Mouse (Mus musculus) adrenal gland, postnatal 14 days (tissue): ENCODE measurements around the gene Btn1a1. TPM values are rescaled to one million over a fixed set of nuclear protein-coding genes. Genes with fewer than 3 reads are reported as not detected.

Experiments used
- DNase-seq: peaks from one replicate; pipeline ENCODE4 v3.0.0; 2021; ENCODE audit warnings: mixed read lengths
- long read RNA-seq, 2 experiments: library from polyadenylated mRNA; stranded (forward); transcript quantifications; one replicate each; pipeline ENCODE4 v2.0.0; 2021
- total RNA-seq: library from RNA; stranded (reverse); gene quantifications from 2 replicates; pipeline ENCODE4 v1.2.3, GENCODE M21; 2021

The Btn1a1 gene
- total RNA-seq = 0.19 TPM in 1 of 2 replicates, not detected in the other
- long read RNA-seq, experiment 1 = 0 reads
- long read RNA-seq, experiment 2 = 0 reads

- DNase-seq = peak; percentile 6
These were observed at the start of gene Btn1a1 for GRCm38 (mm10) chr13:23465600-23466109. Btn1a1 (minus strand) TSS chr13:23465901.

GRCm38 (mm10) chr13:23515281-23515680 lies 49.6 kb upstream of the Btn1a1 start:
- no peak for DNase-seq

- DNase-seq = no peak
These were observed 47.8 kb upstream of the Btn1a1 start for GRCm38 (mm10) chr13:23513517-23513916.

DNA sequence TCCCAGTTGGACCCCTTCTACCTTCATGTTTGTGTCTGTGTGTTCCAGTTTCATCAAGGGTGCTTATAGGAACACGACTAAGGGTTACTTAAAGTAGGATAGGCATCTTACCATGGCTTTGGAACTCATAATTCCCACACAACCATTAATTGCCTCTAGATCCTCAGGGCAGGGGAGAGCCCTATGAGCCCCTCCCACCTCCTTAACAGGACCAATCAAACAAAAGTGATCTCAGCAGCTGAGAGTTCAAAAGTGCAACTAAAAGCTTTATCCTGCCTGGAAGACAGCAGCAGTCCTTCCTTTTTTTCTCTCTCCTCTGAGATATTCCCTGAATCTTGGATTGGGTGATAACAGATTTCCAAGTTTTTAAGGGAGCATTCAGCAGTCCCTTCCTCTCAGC lies 44.4 kb upstream of the Btn1a1 start:
- no peak for DNase-seq

- peak; percentile 41 for DNase-seq
These were observed 41.3 kb upstream of the Btn1a1 start for GRCm38 (mm10) chr13:23506819-23507515.

DNA sequence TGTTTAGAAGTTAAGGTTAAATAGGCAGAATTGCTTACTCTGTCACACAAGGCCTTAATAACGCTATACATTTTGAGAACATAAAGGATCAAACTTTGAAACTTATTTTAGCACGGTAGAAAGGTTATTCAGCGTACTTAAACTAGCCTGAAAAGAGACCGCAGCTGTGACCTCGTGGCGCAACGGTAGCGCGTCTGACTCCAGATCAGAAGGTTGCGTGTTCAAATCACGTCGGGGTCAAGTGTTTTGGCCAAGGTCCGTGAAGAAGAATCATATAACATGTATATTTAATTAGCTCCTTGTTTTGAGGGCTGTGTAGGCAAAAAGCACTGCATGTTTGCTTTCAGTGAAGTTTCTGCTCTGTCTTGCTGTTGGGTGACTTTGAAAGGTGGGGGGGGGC lies 40.6 kb upstream of the Btn1a1 start:
- DNase-seq = peak; percentile 66

DNA sequence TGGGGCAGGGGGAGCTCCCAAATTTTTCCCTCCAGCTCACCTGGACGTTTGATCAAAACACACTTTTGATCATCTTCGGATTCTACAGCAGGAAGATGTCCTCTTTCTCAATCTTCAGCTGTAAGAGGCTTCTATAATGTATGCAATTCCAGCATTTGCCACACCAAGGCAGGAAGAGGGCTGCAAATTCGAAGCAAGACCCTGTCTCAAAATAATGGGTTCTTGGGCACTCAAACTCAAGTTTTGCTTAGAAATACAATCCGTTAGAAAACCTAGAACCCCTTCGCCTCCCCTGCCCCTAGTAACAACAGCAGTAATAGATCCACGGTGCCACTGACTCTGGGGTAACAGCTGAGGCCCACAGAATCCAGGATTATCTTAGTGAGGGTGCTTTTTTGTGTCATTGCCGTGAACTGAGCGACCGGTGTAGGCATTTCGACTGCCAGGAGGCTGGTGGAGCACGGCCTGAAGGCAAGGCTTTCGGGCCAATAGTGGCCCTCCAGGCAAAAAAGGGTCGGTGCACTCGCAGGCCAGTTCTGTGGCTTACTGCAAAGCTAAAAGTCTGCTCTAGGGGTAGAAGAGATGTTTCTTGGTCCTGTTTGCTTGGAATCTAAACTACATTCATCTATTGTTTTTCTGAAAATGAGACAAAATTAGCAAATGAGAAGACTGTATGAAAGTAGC lies 40.1 kb upstream of the Btn1a1 start:
- peak; percentile 22 for DNase-seq

DNA sequence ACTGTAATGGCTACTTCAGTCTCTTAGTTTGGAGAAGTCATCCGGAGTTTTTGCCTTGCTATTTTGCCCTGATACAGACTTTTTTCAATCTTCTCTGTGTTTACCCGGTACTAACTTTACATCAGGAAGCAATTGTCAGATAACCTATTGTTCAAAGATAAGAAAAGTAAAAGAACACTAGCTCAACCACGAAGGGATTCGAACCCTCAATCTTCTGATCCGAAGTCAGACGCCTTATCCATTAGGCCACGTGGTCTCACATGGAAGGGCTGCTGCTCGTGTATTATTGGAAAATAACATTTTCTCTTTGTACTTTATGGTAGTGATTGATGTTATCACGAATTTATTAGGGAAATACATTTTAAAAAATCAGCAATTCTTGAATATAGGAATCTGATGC lies 38.1 kb upstream of the Btn1a1 start:
- peak; percentile 71 for DNase-seq

DNA sequence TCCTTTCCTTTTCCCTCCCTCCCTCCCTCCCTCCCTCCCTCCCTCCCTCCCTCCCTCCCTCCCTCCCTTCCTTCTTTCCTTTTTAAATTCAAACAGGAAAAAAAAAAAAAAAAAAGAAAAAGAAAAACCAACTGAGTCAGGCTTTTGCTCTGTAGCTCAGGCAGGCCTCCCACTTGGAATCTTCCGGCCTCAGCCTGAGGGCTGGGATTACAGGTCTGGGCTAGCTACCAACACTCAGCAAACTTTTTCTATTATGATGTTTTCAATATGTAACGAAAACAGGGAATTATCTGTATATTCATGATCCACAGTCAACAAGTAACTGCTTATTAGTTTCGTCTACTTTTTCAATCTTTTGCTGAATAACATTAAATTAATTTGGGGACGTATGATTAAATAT lies 37.2 kb upstream of the Btn1a1 start:
- no peak for DNase-seq

GRCm38 (mm10) chr13:23502031-23502567 lies 36.4 kb upstream of the Btn1a1 start:
- DNase-seq = no peak

DNA sequence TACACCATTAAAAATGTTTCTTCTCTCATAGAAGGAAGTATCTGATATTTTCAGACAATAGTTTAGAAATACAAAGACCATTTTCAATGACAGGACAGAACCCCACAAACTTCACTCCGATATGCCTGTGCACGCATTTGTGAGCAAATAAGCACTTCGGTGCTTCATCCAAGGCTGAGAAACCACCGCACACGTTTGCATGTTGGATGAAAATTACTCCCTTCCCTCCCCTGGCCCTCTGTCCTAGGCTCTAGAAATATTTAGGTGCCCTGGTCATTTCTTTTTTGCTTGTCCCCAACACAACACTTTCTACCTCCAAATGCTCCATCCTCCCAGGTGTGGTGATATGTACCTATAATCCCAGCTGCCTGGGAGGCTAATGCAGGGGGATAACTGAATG lies 35.8 kb upstream of the Btn1a1 start:
- DNase-seq = no peak

DNA sequence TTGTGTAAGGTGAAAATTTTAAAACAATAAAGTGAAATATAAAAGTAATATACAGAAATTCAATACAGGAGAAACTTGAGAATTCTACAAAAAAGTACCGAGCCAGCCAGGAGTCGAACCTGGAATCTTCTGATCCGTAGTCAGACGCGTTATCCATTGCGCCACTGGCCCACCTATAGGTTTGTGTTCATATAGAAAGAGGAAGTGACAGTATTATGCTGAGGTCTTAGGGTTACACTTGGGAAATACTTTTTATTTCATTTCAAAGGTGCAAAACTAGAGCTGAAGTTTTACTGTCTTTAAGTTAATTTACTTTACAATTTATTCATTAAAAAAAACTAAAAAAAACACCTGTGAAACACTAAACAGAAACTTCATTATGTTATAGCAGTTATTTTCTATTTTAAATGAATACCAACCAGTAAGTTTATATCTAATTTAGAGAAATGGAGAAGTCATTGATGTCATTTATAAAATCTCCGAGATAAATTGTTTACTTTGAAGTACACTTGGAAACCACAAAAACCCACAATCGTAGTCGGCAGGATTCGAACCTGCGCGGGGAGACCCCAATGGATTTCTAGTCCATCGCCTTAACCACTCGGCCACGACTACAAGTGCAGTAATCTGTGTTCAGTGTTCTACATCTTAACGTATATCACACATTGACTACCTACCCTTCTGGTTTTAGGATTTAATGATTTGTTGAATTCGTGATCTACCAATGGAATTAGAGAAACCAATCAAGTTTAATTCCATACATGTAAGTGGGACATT lies 34.9 kb upstream of the Btn1a1 start:
- DNase-seq = peak; percentile 62

DNA sequence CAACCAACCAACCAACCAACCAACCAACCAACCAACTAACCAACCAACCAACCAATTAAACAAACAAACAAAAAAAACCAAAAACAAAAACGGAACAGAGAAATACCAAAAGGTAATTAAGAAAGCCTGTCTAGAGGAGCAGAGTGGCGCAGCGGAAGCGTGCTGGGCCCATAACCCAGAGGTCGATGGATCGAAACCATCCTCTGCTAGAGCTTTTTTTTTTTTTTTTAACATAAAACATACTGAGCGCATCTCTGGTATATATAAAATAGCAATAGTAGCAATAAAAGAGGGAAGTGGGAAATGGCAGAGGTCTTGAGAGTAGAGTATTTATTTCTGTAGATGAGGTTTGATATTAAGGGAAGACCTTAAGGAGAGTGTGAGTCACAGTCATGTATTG lies 34.2 kb upstream of the Btn1a1 start:
- no peak for DNase-seq

GRCm38 (mm10) chr13:23498653-23499052 lies 33.0 kb upstream of the Btn1a1 start:
- DNase-seq = no peak

GRCm38 (mm10) chr13:23497656-23498321 lies 32.1 kb upstream of the Btn1a1 start:
- peak; percentile 50 for DNase-seq

GRCm38 (mm10) chr13:23495526-23495925 lies 29.8 kb upstream of the Btn1a1 start:
- no peak for DNase-seq

- peak; percentile 12 for DNase-seq
These were observed 26.3 kb upstream of the Btn1a1 start for GRCm38 (mm10) chr13:23491990-23492389.

- DNase-seq = no peak
These were observed 25.6 kb upstream of the Btn1a1 start for GRCm38 (mm10) chr13:23491263-23491662.

DNA sequence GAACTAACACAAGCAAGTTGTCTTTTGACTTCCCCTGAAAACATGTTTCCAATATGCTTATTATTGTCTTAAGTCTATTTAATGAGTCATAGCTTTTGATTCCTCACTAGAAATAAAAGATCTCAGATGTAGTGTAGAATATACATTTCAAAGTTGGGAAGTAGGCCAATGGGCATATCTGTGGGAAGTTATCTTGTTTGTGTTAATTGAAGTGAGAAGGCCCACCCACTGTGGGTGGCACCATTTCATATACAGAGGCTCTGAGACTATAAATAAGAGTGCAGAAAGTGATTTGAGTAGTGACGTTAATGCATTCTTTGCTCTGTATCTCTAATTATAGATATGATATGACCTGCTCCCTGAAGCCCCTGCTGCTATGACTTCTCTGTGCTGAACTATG lies 25.2 kb upstream of the Btn1a1 start:
- no peak for DNase-seq

- DNase-seq = peak; percentile 79
These were observed 23.0 kb upstream of the Btn1a1 start, which contains the start of gene Btn2a2 for GRCm38 (mm10) chr13:23488400-23489322. Btn2a2 (minus strand) TSS chr13:23488857.

- no peak for DNase-seq
These were observed 19.6 kb upstream of the Btn1a1 start for GRCm38 (mm10) chr13:23485271-23485670.
